Mouse (Mus musculus) hindlimb bud, embryonic 11.5 days (tissue): ENCODE results near the gene Hfe.

Experiments used
- DNase-seq: peaks from one replicate; pipeline ENCODE4 v3.0.0-alpha.2; 2012; ENCODE audit warnings: low read depth, low spot score; ENCODE audit errors: extremely low spot score

Hfe gene

GRCm38 (mm10) chr13:23710374-23711089, at the start of gene Hfe:
Gene Hfe (minus strand): TSS chr13:23710854.
- no peak for DNase-seq

GRCm38 (mm10) chr13:23759916-23760239, 49.2 kb upstream of the Hfe start:
- no peak for DNase-seq

GRCm38 (mm10) chr13:23759251-23759771, 48.7 kb upstream of the Hfe start:
- DNase-seq = no peak

GRCm38 (mm10) chr13:23757921-23758320, 47.3 kb upstream of the Hfe start:
- no peak for DNase-seq

- DNase-seq = no peak
Observed at GRCm38 (mm10) chr13:23757211-23757773, 46.6 kb upstream of the Hfe start.

- peak; percentile 97 for DNase-seq
Observed at GRCm38 (mm10) chr13:23756790-23757189, 46.1 kb upstream of the Hfe start, which contains the start of gene Hist1h4b. Gene Hist1h4b (plus strand): TSS chr13:23757013.

- DNase-seq = no peak
Observed at GRCm38 (mm10) chr13:23755000-23755399, 44.3 kb upstream of the Hfe start.

GRCm38 (mm10) chr13:23753314-23754078, 42.8 kb upstream of the Hfe start:
- no peak for DNase-seq

GRCm38 (mm10) chr13:23752742-23753172, 42.1 kb upstream of the Hfe start:
- DNase-seq = no peak

- DNase-seq = peak; percentile 92
Observed at GRCm38 (mm10) chr13:23752067-23752741, 41.5 kb upstream of the Hfe start, which contains the start of gene Hist1h3b. Gene Hist1h3b (plus strand): TSS chr13:23752267.

- peak; percentile 53 for DNase-seq
Observed at GRCm38 (mm10) chr13:23751478-23751956, 40.9 kb upstream of the Hfe start.

- DNase-seq = peak; percentile 89
Observed at GRCm38 (mm10) chr13:23750839-23751477, 40.3 kb upstream of the Hfe start, which contains the start of gene Hist1h2ab. Gene Hist1h2ab (plus strand): TSS chr13:23751126.

GRCm38 (mm10) chr13:23749563-23750121, 39.0 kb upstream of the Hfe start:
- DNase-seq = no peak

- no peak for DNase-seq
Observed at GRCm38 (mm10) chr13:23747892-23748288, 37.2 kb upstream of the Hfe start.

- DNase-seq = peak; percentile 62
Observed at GRCm38 (mm10) chr13:23747081-23747891, 36.6 kb upstream of the Hfe start.

- peak; percentile 93 for DNase-seq
Observed at GRCm38 (mm10) chr13:23746201-23747080, 35.8 kb upstream of the Hfe start, which contains the start of gene Hist1h2bb. Gene Hist1h2bb (plus strand): TSS chr13:23746734.

GRCm38 (mm10) chr13:23745381-23746161, 34.9 kb upstream of the Hfe start, which contains the start of gene Hist1h3c:
Gene Hist1h3c (minus strand): TSS chr13:23745602.
- peak; percentile 91 for DNase-seq
